Mouse (Mus musculus): ENCODE measurements around the gene Gm27021. TPM values are rescaled to one million over a fixed set of nuclear protein-coding genes. Genes with fewer than 3 reads are reported as not detected.

The Gm27021 gene
- polyA plus RNA-seq, 1 experiment from 2014 or later = 6.8 TPM

GRCm38 (mm10) chr8:120614491-120614890 lies 53.4 kb downstream of the Gm27021 start:
- no peak overlapping the region for H3K9ac ChIP-seq
- H3K4me1 ChIP-seq = peaks cover 28% of the 10 kb centered on the region
- no peak for ATAC-seq (replicated peaks)
- 94% methylated on average over 3 of the region's 3 CpGs for WGBS
- H3K9me3 ChIP-seq = no peaks in the 10 kb centered on the region
- no peak overlapping the region for H3K4me2 ChIP-seq
- no peaks in the 10 kb centered on the region for H3K27me3 ChIP-seq (replicated peaks)
- no peaks in the 10 kb centered on the region for H3K36me3 ChIP-seq (replicated peaks)
- no peak overlapping the region for H3K27ac ChIP-seq
- H3K4me3 ChIP-seq = no peak overlapping the region

GRCm38 (mm10) chr8:120610824-120611223 lies 57.1 kb downstream of the Gm27021 start:
- no peak overlapping the region for H3K4me2 ChIP-seq
- no peaks in the 10 kb centered on the region for H3K36me3 ChIP-seq (replicated peaks)
- 90% methylated on average over 6 of the region's 6 CpGs for WGBS
- peaks cover under 1% of the 10 kb centered on the region; the same call in 1 of the 2 replicates for H3K4me1 ChIP-seq
- no peaks in the 10 kb centered on the region for H3K9me3 ChIP-seq
- no peak for ATAC-seq (replicated peaks)
- no peaks in the 10 kb centered on the region for H3K27me3 ChIP-seq (replicated peaks)
- H3K4me3 ChIP-seq = no peak overlapping the region
- H3K9ac ChIP-seq = no peak overlapping the region
- H3K27ac ChIP-seq = no peak overlapping the region

GRCm38 (mm10) chr8:120607885-120608284 lies 60.0 kb downstream of the Gm27021 start:
- Histone ChIP-seq H3K27ac (no peak overlapping the region), H3K4me2 (no peak overlapping the region), H3K9ac (no peak overlapping the region), H3K4me1 (peaks cover 2% of the 10 kb centered on the region), H3K27me3 (replicated peaks) (no peaks in the 10 kb centered on the region), H3K4me3 (no peak overlapping the region), H3K9me3 (no peaks in the 10 kb centered on the region), H3K36me3 (replicated peaks) (no peaks in the 10 kb centered on the region)
- 13% methylated on average over 7 of the region's 7 CpGs for WGBS
- ATAC-seq (replicated peaks) = no peak

- no peaks in the 10 kb centered on the region for H3K9me3 ChIP-seq
- no peak overlapping the region for H3K4me2 ChIP-seq
- no peaks in the 10 kb centered on the region for H3K27me3 ChIP-seq (replicated peaks)
- no peak for ATAC-seq (replicated peaks)
- no peaks in the 10 kb centered on the region for H3K36me3 ChIP-seq (replicated peaks)
- 78% methylated on average over 9 of the region's 9 CpGs for WGBS
- H3K9ac ChIP-seq = no peak overlapping the region
- no peak overlapping the region for H3K4me3 ChIP-seq
- H3K27ac ChIP-seq = no peak overlapping the region
- peaks cover 6% of the 10 kb centered on the region for H3K4me1 ChIP-seq
Observed at GRCm38 (mm10) chr8:120607460-120607859, 60.4 kb downstream of the Gm27021 start.

- no peaks in the 10 kb centered on the region for H3K27me3 ChIP-seq (replicated peaks)
- no peak for ATAC-seq (replicated peaks)
- peaks cover 6% of the 10 kb centered on the region for H3K4me1 ChIP-seq
- H3K9ac ChIP-seq = no peak overlapping the region
- H3K36me3 ChIP-seq (replicated peaks) = no peaks in the 10 kb centered on the region
- 36% methylated on average over 6 of the region's 6 CpGs for WGBS
- H3K9me3 ChIP-seq = no peaks in the 10 kb centered on the region
- no peak overlapping the region for H3K4me3 ChIP-seq
- 0 out of 2 replicates have a peak overlapping the region, but pooled peaks have one; percentile 1 for H3K27ac ChIP-seq
- H3K4me2 ChIP-seq = no peak overlapping the region
Observed at GRCm38 (mm10) chr8:120602672-120603071, 65.2 kb downstream of the Gm27021 start.

GRCm38 (mm10) chr8:120599504-120599903 lies 68.4 kb downstream of the Gm27021 start:
- Histone ChIP-seq H3K9ac (no peak overlapping the region), H3K27me3 (replicated peaks) (no peaks in the 10 kb centered on the region), H3K9me3 (no peaks in the 10 kb centered on the region), H3K27ac (no peak overlapping the region), H3K36me3 (replicated peaks) (no peaks in the 10 kb centered on the region), H3K4me3 (no peak overlapping the region), H3K4me1 (peaks cover 6% of the 10 kb centered on the region), H3K4me2 (no peak overlapping the region)
- 54% methylated on average over 7 of the region's 7 CpGs for WGBS
- no peak for ATAC-seq (replicated peaks)

GRCm38 (mm10) chr8:120598579-120598978 lies 69.3 kb downstream of the Gm27021 start:
- Histone ChIP-seq H3K4me1 (peaks cover 6% of the 10 kb centered on the region), H3K4me3 (no peak overlapping the region), H3K27me3 (replicated peaks) (no peaks in the 10 kb centered on the region), H3K4me2 (no peak overlapping the region), H3K36me3 (replicated peaks) (no peaks in the 10 kb centered on the region), H3K9me3 (no peaks in the 10 kb centered on the region), H3K27ac (no peak overlapping the region), H3K9ac (no peak overlapping the region)
- 25% methylated on average over 24 of the region's 24 CpGs for WGBS
- no peak for ATAC-seq (replicated peaks)

- no peaks in the 10 kb centered on the region for H3K4me1 ChIP-seq
- H3K27me3 ChIP-seq (replicated peaks) = no peaks in the 10 kb centered on the region
- no peaks in the 10 kb centered on the region for H3K9me3 ChIP-seq
- no peak for ATAC-seq (replicated peaks)
- H3K27ac ChIP-seq = no peak overlapping the region
- H3K9ac ChIP-seq = no peak overlapping the region
- H3K36me3 ChIP-seq (replicated peaks) = no peaks in the 10 kb centered on the region
- H3K4me2 ChIP-seq = no peak overlapping the region
- H3K4me3 ChIP-seq = no peak overlapping the region
- WGBS = 11% methylated on average over 5 of the region's 5 CpGs
Observed at GRCm38 (mm10) chr8:120595963-120596362, 71.9 kb downstream of the Gm27021 start.

GRCm38 (mm10) chr8:120594571-120594970 lies 73.3 kb downstream of the Gm27021 start:
- Histone ChIP-seq H3K4me1 (peaks cover 6% of the 10 kb centered on the region; the same call in 1 of the 2 replicates), H3K27ac (no peak overlapping the region), H3K36me3 (replicated peaks) (no peaks in the 10 kb centered on the region), H3K9ac (no peak overlapping the region), H3K27me3 (replicated peaks) (no peaks in the 10 kb centered on the region), H3K9me3 (no peaks in the 10 kb centered on the region), H3K4me2 (no peak overlapping the region), H3K4me3 (no peak overlapping the region)
- 89% methylated on average over 5 of the region's 5 CpGs for WGBS
- no peak for ATAC-seq (replicated peaks)

- 75% methylated on average over 10 of the region's 10 CpGs for WGBS
- Histone ChIP-seq H3K9me3 (no peaks in the 10 kb centered on the region), H3K36me3 (replicated peaks) (no peaks in the 10 kb centered on the region), H3K4me1 (peaks cover 13% of the 10 kb centered on the region), H3K4me3 (no peak overlapping the region), H3K27ac (no peak overlapping the region), H3K4me2 (no peak overlapping the region), H3K27me3 (replicated peaks) (no peaks in the 10 kb centered on the region), H3K9ac (no peak overlapping the region)
- ATAC-seq (replicated peaks) = no peak
Observed at GRCm38 (mm10) chr8:120591587-120592292, 76.1 kb downstream of the Gm27021 start.

GRCm38 (mm10) chr8:120589921-120590320 lies 78.0 kb downstream of the Gm27021 start:
- Histone ChIP-seq H3K27ac (peak overlapping the region; percentile 73), H3K9me3 (no peaks in the 10 kb centered on the region), H3K27me3 (replicated peaks) (no peaks in the 10 kb centered on the region), H3K36me3 (replicated peaks) (no peaks in the 10 kb centered on the region), H3K4me1 (peaks cover 13% of the 10 kb centered on the region), H3K9ac (peak overlapping the region; percentile 39; the same call in 1 of the 2 replicates), H3K4me3 (peak overlapping the region; percentile 55), H3K4me2 (peak overlapping the region; percentile 96)
- WGBS = 61% methylated on average over 2 of the region's 2 CpGs
- no peak for ATAC-seq (replicated peaks)

GRCm38 (mm10) chr8:120588908-120589771 lies 78.7 kb downstream of the Gm27021 start, which contains the start of gene Gins2:
Gins2 (minus strand) TSS chr8:120589304.
- Histone ChIP-seq H3K27me3 (replicated peaks) (no peaks in the 10 kb centered on the region), H3K4me2 (peak within 1 kb of the TSS; percentile 96), H3K4me1 (peaks cover 13% of the 10 kb centered on the region), H3K27ac (peak within 1 kb of the TSS; percentile 73), H3K4me3 (peak within 1 kb of the TSS; percentile 55), H3K36me3 (replicated peaks) (no peaks in the 10 kb centered on the region), H3K9me3 (no peaks in the 10 kb centered on the region), H3K9ac (peak within 1 kb of the TSS; percentile 48)
- ATAC-seq (replicated peaks) = peak; percentile 99
- WGBS = under 1% methylated on average over 67 of the region's 67 CpGs
